26 mouse cellular contexts compared by ENCODE assay signal in the genomic region with DNA sequence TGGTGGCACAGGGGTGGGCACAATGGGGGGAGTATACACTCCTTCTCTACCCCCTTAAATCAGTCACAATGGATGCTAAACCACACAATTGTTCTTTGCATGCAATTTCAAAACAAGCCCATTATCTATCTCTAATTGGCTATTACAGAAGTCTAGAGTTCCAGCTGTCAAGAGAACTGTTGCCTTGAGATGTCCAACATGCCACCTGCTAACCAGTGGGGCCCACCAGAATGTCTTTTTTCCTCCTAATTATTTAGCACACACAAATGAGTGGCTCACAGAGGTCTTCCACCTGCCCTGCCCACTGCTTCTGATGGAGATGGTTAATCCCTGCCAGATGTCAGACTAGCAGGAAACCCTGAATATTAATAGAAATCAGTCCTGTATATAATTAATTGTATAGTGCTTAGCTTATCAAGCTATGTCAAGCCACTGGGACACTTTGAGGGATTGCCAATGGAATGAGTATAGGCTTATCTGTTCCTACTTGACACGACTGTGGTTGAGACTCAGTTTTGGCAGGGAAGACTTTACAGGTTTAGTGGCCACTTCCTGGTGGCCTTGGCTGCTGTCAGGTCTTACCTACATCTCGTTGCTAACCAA.
A peak's percentile ranks its signal among the peaks of the same experiment; 100 is the strongest.
DNase-seq lines count a peak whose midpoint lies in the region; ATAC-seq and TF ChIP-seq lines count a peak whose summit lies in the region.
"Had no signal": no experiment of that assay in that cellular context is flagged by ENCODE, and none has a peak within 500 bp of the region (broad histone marks: within the 10 kb centered on the region; RNA-seq: fewer than 3 reads in every experiment).

No protein-coding gene starts in this region.

- no peak overlapping the region for H3K27ac ChIP-seq in forebrain, embryonic 12.5 days
- H3K27ac ChIP-seq in forebrain, embryonic 10.5 days: no peak overlapping the region
- H3K27ac ChIP-seq in midbrain, embryonic 12.5 days (replicated peaks): no peak overlapping the region
- no peak overlapping the region for H3K27ac ChIP-seq in midbrain, embryonic 10.5 days (replicated peaks)
- H3K27ac ChIP-seq in hindbrain, embryonic 15.5 days (replicated peaks): no peak overlapping the region
- H3K27ac ChIP-seq in kidney, adult 2 months (ENCODE audit: insufficient read depth, low read depth, low read length): no peak overlapping the region
- H3K27ac ChIP-seq: embryonic facial prominence, embryonic 15.5 days; heart, embryonic 10.5 days; heart, embryonic 15.5 days; liver, embryonic 14.5 days; macrophage had no signal

- no peaks in the 10 kb centered on the region for H3K27me3 ChIP-seq in forebrain, embryonic 12.5 days
- no peaks in the 10 kb centered on the region for H3K27me3 ChIP-seq in forebrain, embryonic 10.5 days (ENCODE audit: poor library complexity, severe bottlenecking)
- H3K27me3 ChIP-seq in midbrain, embryonic 12.5 days: no peaks in the 10 kb centered on the region
- no peaks in the 10 kb centered on the region for H3K27me3 ChIP-seq in midbrain, embryonic 10.5 days (ENCODE audit: low read depth, poor library complexity, severe bottlenecking)
- H3K27me3 ChIP-seq in hindbrain, embryonic 15.5 days: no peaks in the 10 kb centered on the region
- no peaks in the 10 kb centered on the region for H3K27me3 ChIP-seq in kidney, adult 2 months (replicated peaks; ENCODE audit: control insufficient read depth, insufficient read depth, low read length)
- H3K27me3 ChIP-seq: embryonic facial prominence, embryonic 15.5 days; heart, embryonic 15.5 days; Patski had no signal

- H3K4me2 ChIP-seq in forebrain, embryonic 12.5 days: no peak overlapping the region
- no peak overlapping the region for H3K4me2 ChIP-seq in midbrain, embryonic 12.5 days (replicated peaks)
- H3K4me2 ChIP-seq in hindbrain, embryonic 15.5 days: no peak overlapping the region
- H3K4me2 ChIP-seq: embryonic facial prominence, embryonic 15.5 days; heart, embryonic 15.5 days had no signal

- no peak overlapping the region for H3K9ac ChIP-seq in forebrain, embryonic 12.5 days
- no peak overlapping the region for H3K9ac ChIP-seq in midbrain, embryonic 12.5 days (replicated peaks)
- H3K9ac ChIP-seq in hindbrain, embryonic 15.5 days: no peak overlapping the region
- H3K9ac ChIP-seq: embryonic facial prominence, embryonic 15.5 days; heart, embryonic 15.5 days; liver, embryonic 14.5 days had no signal

- WGBS in forebrain, embryonic 12.5 days: 61% methylated on average over 2 of the region's 2 CpGs
- 77% methylated on average over 2 of the region's 2 CpGs for WGBS in forebrain, embryonic 10.5 days
- 59% methylated on average over 2 of the region's 2 CpGs for WGBS in midbrain, embryonic 12.5 days
- 92% methylated on average over 2 of the region's 2 CpGs for WGBS in midbrain, embryonic 10.5 days
- 59% methylated on average over 2 of the region's 2 CpGs for WGBS in hindbrain, embryonic 15.5 days
- 68% methylated on average over 2 of the region's 2 CpGs for WGBS in kidney, adult 2 months

- H3K36me3 ChIP-seq in forebrain, embryonic 12.5 days (replicated peaks): no peaks in the 10 kb centered on the region
- no peaks in the 10 kb centered on the region for H3K36me3 ChIP-seq in forebrain, embryonic 10.5 days (replicated peaks)
- no peaks in the 10 kb centered on the region for H3K36me3 ChIP-seq in midbrain, embryonic 12.5 days
- no peaks in the 10 kb centered on the region for H3K36me3 ChIP-seq in midbrain, embryonic 10.5 days
- H3K36me3 ChIP-seq in hindbrain, embryonic 15.5 days: no peaks in the 10 kb centered on the region
- H3K36me3 ChIP-seq in kidney, adult 2 months (ENCODE audit: control insufficient read depth, insufficient read depth, low read length): no peaks in the 10 kb centered on the region
- H3K36me3 ChIP-seq: embryonic facial prominence, embryonic 15.5 days; heart, embryonic 10.5 days; heart, embryonic 15.5 days had no signal

- H3K4me3 ChIP-seq in forebrain, embryonic 12.5 days (replicated peaks): no peak overlapping the region
- H3K4me3 ChIP-seq in forebrain, embryonic 10.5 days: no peak overlapping the region
- H3K4me3 ChIP-seq in midbrain, embryonic 12.5 days: no peak overlapping the region
- no peak overlapping the region for H3K4me3 ChIP-seq in midbrain, embryonic 10.5 days
- no peak overlapping the region for H3K4me3 ChIP-seq in hindbrain, embryonic 15.5 days
- no peak overlapping the region for H3K4me3 ChIP-seq in kidney, adult 2 months (ENCODE audit: insufficient read depth, low read depth, low read length)
- H3K4me3 ChIP-seq: embryonic facial prominence, embryonic 15.5 days; heart, embryonic 10.5 days; heart, embryonic 15.5 days had no signal

- DNase-seq in forebrain, embryonic 10.5 days (ENCODE audit: extremely low spot score, low spot score): no peak
- no peak for DNase-seq in midbrain, embryonic 10.5 days (ENCODE audit: low spot score)
- peak; percentile 55 for DNase-seq in retina, embryonic 14.5 days (ENCODE audit: low spot score)
- DNase-seq in kidney, adult 2 months: no peak
- DNase-seq in right cerebral cortex, postnatal 36 days (ENCODE audit: low spot score in 2 of 2): no peak
- DNase-seq: adrenal gland, postnatal 25 days; cerebellum, adult 18-20 months; cerebellum, postnatal 10 days; gastrocnemius, postnatal 25 days; heart, adult 11 months; kidney, postnatal 14 days; liver; lung, adult 2 months; lung, postnatal 10 days; thymus, adult 18-20 months; thymus, postnatal 25 days had no signal

- TF ChIP-seq POLR2A in kidney, adult 2 months (IDR thresholded peaks at IDR 0.05; ENCODE audit: low read depth, low read length): no peak

- H3K9me3 ChIP-seq in forebrain, embryonic 12.5 days: no peaks in the 10 kb centered on the region
- H3K9me3 ChIP-seq in forebrain, embryonic 10.5 days: no peaks in the 10 kb centered on the region
- no peaks in the 10 kb centered on the region for H3K9me3 ChIP-seq in midbrain, embryonic 12.5 days
- no peaks in the 10 kb centered on the region for H3K9me3 ChIP-seq in midbrain, embryonic 10.5 days (replicated peaks)
- H3K9me3 ChIP-seq in hindbrain, embryonic 15.5 days: no peaks in the 10 kb centered on the region
- H3K9me3 ChIP-seq: embryonic facial prominence, embryonic 15.5 days; heart, embryonic 10.5 days; heart, embryonic 15.5 days had no signal

- H3K4me1 ChIP-seq in forebrain, embryonic 12.5 days: no peaks in the 10 kb centered on the region
- H3K4me1 ChIP-seq in forebrain, embryonic 10.5 days: 0 out of 2 replicates have a peak, but pooled peaks cover 4% of the 10 kb centered on the region
- peaks cover 3% of the 10 kb centered on the region; the same call in 1 of the 2 replicates for H3K4me1 ChIP-seq in midbrain, embryonic 12.5 days
- no peaks in the 10 kb centered on the region for H3K4me1 ChIP-seq in midbrain, embryonic 10.5 days
- H3K4me1 ChIP-seq in hindbrain, embryonic 15.5 days (replicated peaks): no peaks in the 10 kb centered on the region
- H3K4me1 ChIP-seq in kidney, adult 2 months (ENCODE audit: control insufficient read depth, insufficient read depth, low read length): no peaks in the 10 kb centered on the region
- H3K4me1 ChIP-seq: embryonic facial prominence, embryonic 15.5 days; heart, embryonic 10.5 days; heart, embryonic 15.5 days had no signal

- no peak for TF ChIP-seq CTCF in kidney, adult 2 months (conservative IDR thresholded peaks at IDR 0.05; ENCODE audit: insufficient read depth, insufficient read length, low read depth, low read length)

- ATAC-seq in forebrain, embryonic 12.5 days (ENCODE audit: low FRiP score): peak; percentile 75
- ATAC-seq in midbrain, embryonic 12.5 days (ENCODE audit: low FRiP score, low read depth): peak; percentile 81
- 0 out of 2 replicates have a peak, but pooled peaks have one; percentile 19 for ATAC-seq in hindbrain, embryonic 15.5 days (ENCODE audit: low FRiP score, low read depth)
- ATAC-seq: intestine, postnatal 0 days; Patski had no signal

Comparison
In these comparisons a context has a peak if more than half of its experiments do, and no peak if none do; other contexts are left out.
1. ATAC-seq: peak in every context shown above with its lines; median percentile 81 in midbrain, embryonic 12.5 days; 75 in forebrain, embryonic 12.5 days; 19 in hindbrain, embryonic 15.5 days.